Mouse (Mus musculus): ENCODE data around the gene Tmprss13.

The Tmprss13 gene

DNA sequence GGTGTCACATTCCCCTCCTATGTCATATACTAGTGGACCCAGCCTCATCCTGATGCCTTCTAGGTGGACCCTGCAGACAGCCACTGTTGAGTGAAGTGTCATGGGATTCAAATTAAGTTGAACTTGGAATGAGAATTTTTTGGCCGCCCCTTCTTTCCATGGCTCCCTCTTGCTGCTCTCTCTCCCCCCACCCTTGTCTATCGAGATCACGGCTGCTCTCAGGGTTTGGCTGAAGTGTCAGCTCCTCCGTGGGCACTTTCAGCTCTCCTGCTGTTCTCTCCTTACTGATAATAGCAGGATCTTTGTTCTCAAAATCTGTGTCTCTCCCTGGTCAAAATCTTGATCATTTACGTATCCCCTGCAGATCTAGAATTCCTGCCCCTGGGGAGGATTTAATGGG, 63.9 kb downstream of the Tmprss13 start:
- no peak for DNase-seq (ENCODE audit: low spot score)

DNA sequence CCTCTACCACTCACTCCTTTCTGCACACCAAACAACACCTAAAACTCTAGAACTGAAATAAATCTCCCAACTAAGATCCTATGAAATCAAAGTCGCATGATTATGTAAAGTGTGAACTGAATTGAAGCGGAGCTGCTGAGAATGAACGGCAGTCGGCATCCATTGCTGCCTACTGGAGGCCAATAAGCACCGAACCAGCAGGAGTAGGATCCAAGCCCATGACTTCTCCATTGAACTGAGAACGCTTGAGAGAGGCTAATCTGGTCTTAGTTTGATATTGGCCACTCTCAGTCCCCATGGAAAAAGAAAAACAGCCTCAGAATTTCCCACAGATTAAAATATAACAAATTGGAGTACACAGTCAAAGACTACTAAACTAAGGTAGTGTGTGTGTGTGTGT, 65.0 kb downstream of the Tmprss13 start:
- DNase-seq (ENCODE audit: low spot score): no peak

DNA sequence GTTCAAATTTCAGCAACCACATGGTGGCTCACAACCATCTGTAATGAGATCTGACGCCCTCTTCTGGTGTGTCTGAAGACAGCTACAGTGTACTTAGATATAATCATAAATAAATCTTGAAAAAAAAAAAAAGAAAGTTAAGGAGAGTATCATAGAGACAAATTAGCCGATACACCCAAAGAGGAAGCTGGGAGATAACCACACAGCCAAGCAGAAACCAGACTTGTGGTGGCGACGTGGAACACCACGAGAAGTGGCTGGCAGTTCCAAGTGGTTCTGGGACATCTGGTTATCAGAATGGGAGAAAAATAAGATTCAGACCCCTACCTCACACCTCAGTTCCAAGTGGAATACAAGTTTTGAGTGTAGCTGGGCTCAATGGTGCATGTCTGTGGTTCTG, 67.8 kb downstream of the Tmprss13 start:
- DNase-seq (ENCODE audit: low spot score): no peak

DNA sequence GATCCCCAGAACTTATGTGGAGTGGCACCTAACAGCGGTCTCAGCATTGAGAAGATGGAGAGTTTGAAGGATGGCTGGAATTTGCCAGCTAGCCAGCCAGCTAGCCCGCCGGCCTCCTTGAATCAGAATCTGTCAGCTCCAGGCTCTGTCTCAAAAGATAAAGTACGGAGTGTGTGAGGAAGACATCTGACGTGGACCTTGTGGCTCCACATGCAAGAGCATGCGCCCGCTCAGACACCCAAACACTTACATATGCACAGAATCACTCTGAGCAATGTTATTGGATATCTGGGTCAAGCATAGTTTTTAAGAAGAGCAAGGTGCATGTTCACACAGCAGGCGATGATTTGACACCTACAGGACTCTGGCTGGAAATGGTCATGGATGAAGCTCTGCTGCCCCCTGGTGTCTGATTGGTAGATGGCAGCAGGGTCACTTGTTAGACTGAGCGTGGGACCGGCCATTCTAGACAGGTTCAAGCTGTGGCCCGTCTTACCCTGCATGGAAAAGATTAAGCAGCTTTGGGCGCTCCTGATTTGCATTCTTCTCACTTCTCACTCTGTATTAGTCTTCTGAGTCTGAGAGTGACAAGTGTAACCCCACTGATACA, 69.6 kb downstream of the Tmprss13 start:
- peak; percentile 70 for DNase-seq (ENCODE audit: low spot score)

DNA sequence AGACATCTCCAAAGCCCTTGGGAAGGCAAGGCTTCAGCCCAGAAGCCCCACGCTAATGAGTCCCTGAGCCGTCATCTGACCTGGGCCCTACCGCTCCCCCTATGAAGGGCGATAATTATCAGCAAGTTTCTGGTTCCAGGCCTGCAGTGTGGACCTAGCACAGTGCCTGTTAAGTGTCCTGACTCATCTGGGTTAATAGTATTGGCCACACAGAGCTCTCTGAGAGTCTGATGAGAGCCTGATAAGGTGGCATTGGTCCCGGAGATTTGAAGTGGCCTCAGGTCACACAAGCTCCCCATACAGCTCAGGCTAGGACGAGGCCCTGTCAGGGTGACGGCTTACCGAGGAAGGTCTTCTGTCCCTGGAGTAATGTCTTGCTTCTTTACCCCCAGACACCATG, 70.7 kb downstream of the Tmprss13 start:
- no peak for DNase-seq (ENCODE audit: low spot score)

DNA sequence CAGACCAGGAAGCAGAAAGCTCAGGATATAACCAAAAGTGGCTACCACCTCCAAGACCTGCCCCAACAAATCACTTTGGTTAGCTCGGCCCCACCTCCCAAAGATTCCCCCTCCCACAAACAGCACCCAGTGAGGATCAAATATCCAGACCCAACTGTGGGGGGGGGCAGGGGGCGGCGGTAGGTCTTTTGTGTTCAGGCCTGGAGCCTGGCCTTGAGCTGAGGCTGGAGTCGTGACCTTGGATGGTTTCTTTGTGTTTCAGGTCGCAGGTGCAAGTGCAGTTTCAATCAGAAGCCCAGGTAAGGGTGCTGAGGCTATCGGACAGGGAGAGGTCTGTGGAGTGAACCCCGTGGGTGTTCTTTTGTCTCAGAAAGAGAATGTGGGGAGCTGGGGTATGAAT, 72.4 kb downstream of the Tmprss13 start:
- DNase-seq (ENCODE audit: low spot score): no peak

DNA sequence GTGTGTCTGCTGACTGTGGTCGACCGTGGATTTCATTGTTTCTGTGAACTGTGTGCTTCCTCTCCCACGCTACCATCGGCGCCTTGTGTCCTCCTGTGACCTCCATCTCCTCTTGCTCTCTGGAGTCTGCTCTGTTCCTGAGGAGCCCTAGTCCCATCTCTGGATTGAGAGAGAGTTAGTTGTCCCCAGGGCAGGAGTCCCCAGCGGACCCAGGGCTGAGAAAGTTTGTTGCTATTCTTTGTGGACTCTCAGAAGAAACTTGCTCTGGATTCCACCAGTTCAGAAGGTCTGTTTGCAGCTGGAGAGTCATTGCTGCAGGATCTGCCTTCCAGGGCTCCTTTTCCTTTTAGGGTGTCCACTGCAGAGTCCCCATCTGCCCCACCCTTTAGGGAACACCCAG, 76.3 kb downstream of the Tmprss13 start:
- DNase-seq (ENCODE audit: low spot score): no peak

DNA sequence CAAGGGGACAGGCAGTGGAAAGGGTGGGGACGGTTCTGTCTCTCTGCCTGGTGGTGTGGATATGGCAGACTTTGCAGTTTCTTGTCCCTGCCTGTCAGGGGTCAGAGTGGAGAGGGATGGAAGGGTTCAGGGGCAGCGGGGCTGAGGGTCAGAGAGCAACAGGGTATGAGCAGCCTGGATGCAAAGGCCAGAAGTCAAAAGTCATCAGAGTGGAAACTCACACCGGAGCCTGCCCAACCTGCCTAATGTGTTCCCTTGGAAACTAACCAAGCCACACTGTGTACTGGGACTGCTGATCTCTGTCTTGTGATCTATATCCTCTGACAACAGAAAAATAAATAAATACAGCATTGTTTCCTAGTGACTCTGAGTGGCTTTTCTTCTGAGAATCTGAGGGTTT, 76.9 kb downstream of the Tmprss13 start:
- DNase-seq (ENCODE audit: low spot score): no peak

All from spleen, adult 12 weeks (tissue).